Mouse (Mus musculus) erythroblast, embryonic 14.5 days (primary cell): ENCODE data around the gene Fbxl16. TPM values are rescaled to one million over a fixed set of nuclear protein-coding genes. Genes with fewer than 3 reads are reported as not detected.

Source experiments
- H3K27me3 ChIP-seq: 2 replicates; pipeline ENCODE4 v1.6.1; 2012; ENCODE audit warnings: inconsistent platforms; ENCODE audit not compliant: control insufficient read depth
- H3K36me3 ChIP-seq: 2 replicates; pipeline ENCODE4 v1.6.1; 2012; ENCODE audit warnings: mild to moderate bottlenecking, inconsistent platforms; ENCODE audit not compliant: control insufficient read depth
- H3K4me1 ChIP-seq: 2 replicates; pipeline ENCODE4 v1.6.1; 2012; ENCODE audit warnings: inconsistent platforms; ENCODE audit not compliant: control insufficient read depth
- H3K4me3 ChIP-seq: replicated peaks from 2 replicates; pipeline ENCODE3; 2012; ENCODE audit warnings: moderate library complexity, mild to moderate bottlenecking, inconsistent platforms
- H3K9me3 ChIP-seq: 2 replicates; pipeline ENCODE4 v1.6.1; 2012; ENCODE audit warnings: low read length, inconsistent platforms, mixed read lengths; ENCODE audit not compliant: control insufficient read depth
- GATA1 ChIP-seq: IDR thresholded peaks from 2 replicates; pipeline ENCODE4 v1.6.1; 2012; ENCODE audit warnings: low read length, inconsistent platforms, mixed read lengths
- TAL1 ChIP-seq: IDR thresholded peaks from 3 replicates; pipeline ENCODE4 v1.6.1; 2012; ENCODE audit warnings: low read length, inconsistent platforms, mixed read lengths
- polyA plus RNA-seq: library from polyadenylated mRNA; stranded (reverse); fragments of >175 nt; gene quantifications from 2 replicates; pipeline ENCODE4 v1.2.3, GENCODE M21; 2012

Fbxl16 gene
- not detected in 2 replicates for polyA plus RNA-seq

DNA sequence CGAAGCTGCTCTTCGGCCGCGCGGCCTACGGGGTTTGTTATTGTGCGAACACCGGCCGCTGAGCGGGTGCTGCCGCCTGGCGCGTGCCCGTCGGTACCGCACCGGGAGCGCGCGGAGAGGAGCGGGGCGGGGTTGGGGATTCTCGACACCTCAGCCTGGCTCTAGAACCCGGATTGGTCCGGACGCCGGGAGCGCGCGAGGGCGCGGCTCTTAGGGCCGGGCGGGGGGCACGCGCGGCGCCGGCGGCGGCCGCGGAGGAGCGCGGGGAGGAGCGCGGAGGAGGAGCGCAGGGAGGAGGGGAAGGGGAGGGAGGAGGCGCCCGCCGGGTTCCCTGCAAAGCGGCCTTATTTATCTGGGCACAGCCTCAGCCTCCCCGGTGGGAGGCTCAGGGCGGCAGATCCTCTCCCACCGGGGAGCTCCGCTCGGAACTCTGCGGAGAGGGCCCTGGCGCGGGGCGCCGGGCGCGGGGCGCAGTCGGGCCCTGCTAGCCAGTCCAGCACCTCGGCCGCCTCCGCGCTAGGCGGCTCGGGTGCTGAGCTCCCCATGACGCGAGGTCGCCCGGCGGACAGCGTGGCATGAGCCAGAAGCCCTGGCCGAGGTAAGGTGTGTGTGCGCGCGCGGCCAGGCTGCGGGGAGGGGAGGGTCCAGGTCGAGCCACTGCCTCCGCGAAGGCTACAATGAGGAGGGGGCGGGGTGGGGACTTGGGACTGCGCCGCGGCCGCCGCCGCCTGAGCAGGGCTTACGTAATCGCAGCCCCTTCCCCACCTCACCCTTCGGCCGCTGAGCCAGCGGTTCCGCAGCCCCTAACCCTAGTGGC, at the start of gene Fbxl16:
TSS of gene Fbxl16 (plus strand) at position 297 of the 817 bp plus-strand sequence.
- Histone ChIP-seq H3K36me3 (no peaks in the 10 kb centered on the region), H3K4me3 (peak within 1 kb of the TSS; percentile 28), H3K27me3 (peaks cover 81% of the 10 kb centered on the region), H3K9me3 (peaks cover 4% of the 10 kb centered on the region; the same call in 1 of the 2 replicates), H3K4me1 (peaks cover 11% of the 10 kb centered on the region)
- TF ChIP-seq GATA1 (no peak), TAL1 (no peak)

- TF ChIP-seq GATA1 (no peak), TAL1 (no peak)
- H3K27me3 ChIP-seq = 0 out of 2 replicates have a peak, but pooled peaks cover 3% of the 10 kb centered on the region
- no peaks in the 10 kb centered on the region for H3K4me1 ChIP-seq
- no peak overlapping the region for H3K4me3 ChIP-seq
- no peaks in the 10 kb centered on the region for H3K36me3 ChIP-seq
- H3K9me3 ChIP-seq = no peaks in the 10 kb centered on the region
Measured at GRCm38 (mm10) chr17:25760148-25760547, 48.7 kb upstream of the Fbxl16 start.

DNA sequence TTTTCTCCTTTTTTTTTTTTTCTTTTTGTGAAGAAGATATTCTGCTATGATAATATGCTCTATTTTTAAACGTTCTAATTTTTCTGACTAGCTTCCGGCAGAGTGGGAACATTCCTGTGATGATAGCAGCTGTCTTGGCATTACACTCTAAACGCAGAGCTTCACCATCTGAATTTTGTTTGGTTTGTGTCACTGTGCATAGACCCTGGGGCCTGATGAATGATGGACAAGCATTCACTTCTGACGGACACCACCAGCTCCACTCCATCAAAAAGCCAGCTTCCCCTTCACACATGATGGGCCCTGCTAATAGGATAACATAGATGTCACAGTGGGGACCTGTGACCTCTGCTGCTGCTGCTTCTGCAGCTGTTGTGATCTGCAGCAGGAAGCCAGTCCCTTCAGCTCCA, 47.3 kb upstream of the Fbxl16 start:
- no peaks in the 10 kb centered on the region for H3K4me1 ChIP-seq

DNA sequence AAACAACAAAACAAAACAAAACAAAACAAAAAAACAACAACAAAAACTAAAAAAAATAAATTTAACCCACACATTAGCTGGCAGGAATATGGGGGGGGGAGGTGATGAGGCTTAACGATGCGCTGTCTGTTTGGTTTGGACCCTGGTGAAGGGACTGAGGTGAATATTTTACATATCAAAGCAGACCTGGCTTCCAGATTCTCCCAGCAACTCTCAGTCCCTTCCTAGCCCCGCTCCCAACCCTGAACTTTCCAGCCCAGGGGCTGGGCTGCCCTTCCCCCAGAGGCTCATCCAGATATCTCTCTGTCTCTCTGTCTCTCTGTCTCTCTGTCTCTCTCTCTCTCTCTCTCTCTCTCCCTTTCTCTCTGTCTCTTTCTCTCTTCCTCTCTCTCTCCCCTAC, 46.3 kb upstream of the Fbxl16 start:
- Histone ChIP-seq H3K9me3 (no peaks in the 10 kb centered on the region), H3K4me3 (no peak overlapping the region), H3K36me3 (no peaks in the 10 kb centered on the region), H3K4me1 (no peaks in the 10 kb centered on the region), H3K27me3 (peaks cover 7% of the 10 kb centered on the region)
- TF ChIP-seq TAL1 = no peak
- TF ChIP-seq GATA1 = no peak

More for the DNA sequence above, 47.3 kb upstream of the Fbxl16 start:
- TF ChIP-seq TAL1 (no peak), GATA1 (no peak)
- 0 out of 2 replicates have a peak, but pooled peaks cover 3% of the 10 kb centered on the region for H3K27me3 ChIP-seq
- no peaks in the 10 kb centered on the region for H3K36me3 ChIP-seq
- no peaks in the 10 kb centered on the region for H3K9me3 ChIP-seq
- no peak overlapping the region for H3K4me3 ChIP-seq

GRCm38 (mm10) chr17:25765886-25766285, 43.0 kb upstream of the Fbxl16 start:
- Histone ChIP-seq H3K9me3 (no peaks in the 10 kb centered on the region), H3K4me1 (no peaks in the 10 kb centered on the region), H3K36me3 (no peaks in the 10 kb centered on the region), H3K4me3 (no peak overlapping the region), H3K27me3 (peaks cover 8% of the 10 kb centered on the region)
- TF ChIP-seq TAL1 (no peak), GATA1 (no peak)

GRCm38 (mm10) chr17:25769331-25769730, 39.6 kb upstream of the Fbxl16 start:
- H3K9me3 ChIP-seq = no peaks in the 10 kb centered on the region
- no peak overlapping the region for H3K4me3 ChIP-seq
- H3K27me3 ChIP-seq = peaks cover 11% of the 10 kb centered on the region
- TF ChIP-seq GATA1 = no peak
- no peak for TF ChIP-seq TAL1
- peaks cover 9% of the 10 kb centered on the region for H3K4me1 ChIP-seq
- H3K36me3 ChIP-seq = no peaks in the 10 kb centered on the region

GRCm38 (mm10) chr17:25773549-25774120, 35.2 kb upstream of the Fbxl16 start, which contains the start of gene Narfl:
Gene Narfl, plus strand, starts transcription at chr17:25773776.
- peaks cover 21% of the 10 kb centered on the region for H3K4me1 ChIP-seq
- H3K36me3 ChIP-seq = peaks cover 29% of the 10 kb centered on the region
- H3K9me3 ChIP-seq = no peaks in the 10 kb centered on the region

DNA sequence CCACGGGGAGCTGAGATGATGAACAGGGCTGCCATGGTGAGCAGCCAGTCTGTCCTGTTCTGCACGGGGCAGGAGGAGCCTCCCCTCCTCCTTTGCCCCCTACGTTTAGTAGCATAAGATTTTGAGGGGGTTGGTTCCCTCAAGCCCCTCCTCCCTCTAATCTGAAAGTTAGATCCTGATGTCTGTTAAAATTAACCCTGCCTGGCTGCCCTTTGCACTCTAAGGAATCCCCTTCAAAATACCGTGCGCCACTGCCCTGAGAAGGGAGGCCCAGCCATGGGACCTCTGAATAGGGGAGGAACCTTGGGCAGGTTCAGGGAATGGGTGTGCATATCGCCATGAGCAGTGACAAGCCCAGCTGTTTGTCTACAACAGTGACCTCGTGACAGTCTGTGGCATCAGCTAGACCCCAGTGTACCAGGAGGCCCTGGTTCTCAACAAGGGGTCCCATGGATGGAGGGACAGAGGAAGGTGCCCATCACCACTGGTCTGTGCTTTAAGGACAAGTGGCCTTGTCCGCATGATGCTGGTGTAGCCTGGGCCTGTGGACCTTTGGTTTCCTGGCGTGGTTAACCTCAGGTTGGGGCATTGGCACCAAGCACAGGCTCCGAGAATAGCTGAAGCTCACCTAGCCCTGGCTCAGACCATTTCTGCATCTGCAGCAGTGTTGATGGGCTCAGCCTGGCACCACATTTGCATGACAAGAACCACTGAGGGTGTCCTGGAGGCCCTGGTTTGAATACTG, 33.4 kb upstream of the Fbxl16 start:
- TF ChIP-seq TAL1 (no peak), GATA1 (no peak)
- H3K36me3 ChIP-seq = peaks cover 46% of the 10 kb centered on the region
- H3K27me3 ChIP-seq = peaks cover 3% of the 10 kb centered on the region; the same call in 1 of the 2 replicates
- H3K4me3 ChIP-seq = no peak overlapping the region
- peaks cover 21% of the 10 kb centered on the region for H3K4me1 ChIP-seq
- H3K9me3 ChIP-seq = no peaks in the 10 kb centered on the region

More at GRCm38 (mm10) chr17:25773549-25774120, 35.2 kb upstream of the Fbxl16 start, which contains the start of gene Narfl:
- Histone ChIP-seq H3K4me3 (peak within 1 kb of the TSS; percentile 76), H3K27me3 (peaks cover 7% of the 10 kb centered on the region)
- no peak for TF ChIP-seq TAL1
- no peak for TF ChIP-seq GATA1

DNA sequence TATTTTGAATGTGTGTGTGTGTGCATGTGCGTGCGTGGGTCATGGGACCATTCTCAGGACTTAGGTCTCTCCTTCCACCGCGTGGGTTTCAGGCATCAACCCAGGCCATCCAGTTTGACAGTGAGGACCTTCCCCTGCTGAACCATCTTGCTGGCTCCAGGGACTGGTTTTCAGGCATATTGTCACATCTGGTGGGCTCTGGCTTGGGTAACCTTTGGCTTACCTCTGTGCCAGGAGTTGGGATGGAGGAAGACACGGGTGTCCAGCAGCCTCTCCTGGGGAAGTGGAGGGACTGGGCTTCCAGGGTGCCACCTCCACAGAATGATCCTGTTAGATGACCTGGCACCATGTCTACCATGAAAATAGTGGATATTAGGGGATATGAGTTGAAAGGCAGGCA, 30.9 kb upstream of the Fbxl16 start:
- TF ChIP-seq GATA1 (no peak), TAL1 (no peak)
- Histone ChIP-seq H3K4me1 (peaks cover 21% of the 10 kb centered on the region), H3K36me3 (peaks cover 71% of the 10 kb centered on the region)

More for the DNA sequence above, 30.9 kb upstream of the Fbxl16 start:
- H3K27me3 ChIP-seq = no peaks in the 10 kb centered on the region; the same call in 1 of the 2 replicates
- no peaks in the 10 kb centered on the region for H3K9me3 ChIP-seq
- H3K4me3 ChIP-seq = no peak overlapping the region
